Mouse (Mus musculus): ENCODE data around the gene Chst8. TPM values are rescaled to one million over a fixed set of nuclear protein-coding genes. Genes with fewer than 3 reads are reported as not detected.

Chst8 gene
- polyA plus RNA-seq, 1 experiment from 2014 or later, result 7.6 TPM

DNA sequence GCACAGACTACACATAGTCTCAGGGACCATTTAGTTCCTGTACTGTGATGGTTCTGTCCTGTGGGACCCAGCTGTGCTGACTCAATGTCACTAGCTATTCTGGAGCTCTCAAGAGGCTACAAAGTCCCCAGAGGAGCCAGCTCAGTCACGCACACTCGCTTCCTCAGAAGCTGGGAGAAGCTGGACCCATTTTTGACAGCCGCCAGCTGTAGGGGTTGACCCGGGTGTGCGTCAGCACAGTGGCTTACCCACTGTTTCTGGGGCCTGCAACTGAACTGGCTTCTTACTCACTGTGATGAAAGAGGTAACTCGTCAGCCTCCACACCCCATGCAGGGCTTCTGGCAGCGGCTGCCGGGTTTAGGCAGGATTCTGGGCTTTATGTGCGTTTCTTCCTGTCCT, 66.3 kb downstream of the Chst8 start:
- Histone ChIP-seq H3K4me3 (no peak overlapping the region), H3K27me3 (replicated peaks; ENCODE audit: low read depth, poor library complexity, severe bottlenecking) (no peaks in the 10 kb centered on the region), H3K27ac (replicated peaks) (peak overlapping the region; percentile 35), H3K36me3 (replicated peaks) (no peaks in the 10 kb centered on the region), H3K9me3 (no peaks in the 10 kb centered on the region), H3K4me1 (peaks cover 39% of the 10 kb centered on the region)
- DNase-seq (ENCODE audit: low spot score), result no peak
- 66% methylated on average over 9 of the region's 9 CpGs for WGBS

- Histone ChIP-seq H3K4me1 (peaks cover 32% of the 10 kb centered on the region), H3K4me3 (no peak overlapping the region), H3K36me3 (replicated peaks) (no peaks in the 10 kb centered on the region), H3K27me3 (replicated peaks; ENCODE audit: low read depth, poor library complexity, severe bottlenecking) (no peaks in the 10 kb centered on the region), H3K9me3 (no peaks in the 10 kb centered on the region), H3K27ac (replicated peaks) (no peak overlapping the region)
- 78% methylated on average over 9 of the region's 9 CpGs for WGBS
- no peak for DNase-seq (ENCODE audit: low spot score)
These were observed 67.1 kb downstream of the Chst8 start for GRCm38 (mm10) chr7:34745426-34745825.

DNA sequence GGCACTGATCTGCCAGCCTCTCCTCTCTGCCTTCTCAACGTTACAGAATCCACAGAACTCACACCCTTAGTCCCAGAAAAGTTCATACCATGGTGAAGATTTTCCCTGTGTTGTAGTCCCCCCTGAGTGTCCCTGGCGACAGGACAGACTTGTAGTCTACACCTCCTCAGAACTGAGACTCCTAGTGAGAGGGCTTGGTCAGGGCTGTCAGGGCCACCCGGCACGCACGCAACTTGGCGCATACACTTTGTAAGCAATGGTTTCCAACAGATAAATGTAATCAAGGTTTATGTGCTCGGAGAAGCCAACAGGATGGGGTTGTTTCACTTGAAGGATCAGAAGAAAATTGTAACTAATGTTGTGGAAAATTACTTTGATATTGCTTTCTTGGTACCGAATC, 67.5 kb downstream of the Chst8 start:
- Histone ChIP-seq H3K4me1 (peaks cover 27% of the 10 kb centered on the region), H3K27ac (replicated peaks) (no peak overlapping the region), H3K4me3 (no peak overlapping the region), H3K36me3 (replicated peaks) (no peaks in the 10 kb centered on the region), H3K9me3 (no peaks in the 10 kb centered on the region), H3K27me3 (replicated peaks; ENCODE audit: low read depth, poor library complexity, severe bottlenecking) (no peaks in the 10 kb centered on the region)
- DNase-seq (ENCODE audit: low spot score), result no peak
- 93% methylated on average over 8 of the region's 8 CpGs for WGBS

- 79% methylated on average over 8 of the region's 8 CpGs for WGBS
- Histone ChIP-seq H3K9me3 (0 out of 2 replicates have a peak, but pooled peaks cover 3% of the 10 kb centered on the region), H3K27me3 (replicated peaks; ENCODE audit: low read depth, poor library complexity, severe bottlenecking) (no peaks in the 10 kb centered on the region), H3K36me3 (replicated peaks) (no peaks in the 10 kb centered on the region), H3K4me1 (peaks cover 26% of the 10 kb centered on the region), H3K27ac (replicated peaks) (no peak overlapping the region), H3K4me3 (no peak overlapping the region)
- DNase-seq (ENCODE audit: low spot score), result no peak
These were observed 69.0 kb downstream of the Chst8 start for GRCm38 (mm10) chr7:34743411-34744085.

- Histone ChIP-seq H3K36me3 (replicated peaks) (no peaks in the 10 kb centered on the region), H3K4me1 (peaks cover 8% of the 10 kb centered on the region), H3K4me3 (no peak overlapping the region), H3K9me3 (0 out of 2 replicates have a peak, but pooled peaks cover 3% of the 10 kb centered on the region), H3K27ac (replicated peaks) (no peak overlapping the region), H3K27me3 (replicated peaks; ENCODE audit: low read depth, poor library complexity, severe bottlenecking) (no peaks in the 10 kb centered on the region)
- WGBS, result 95% methylated on average over 8 of the region's 8 CpGs
- DNase-seq (ENCODE audit: low spot score), result no peak
These were observed 73.1 kb downstream of the Chst8 start for GRCm38 (mm10) chr7:34739371-34739770.

DNA sequence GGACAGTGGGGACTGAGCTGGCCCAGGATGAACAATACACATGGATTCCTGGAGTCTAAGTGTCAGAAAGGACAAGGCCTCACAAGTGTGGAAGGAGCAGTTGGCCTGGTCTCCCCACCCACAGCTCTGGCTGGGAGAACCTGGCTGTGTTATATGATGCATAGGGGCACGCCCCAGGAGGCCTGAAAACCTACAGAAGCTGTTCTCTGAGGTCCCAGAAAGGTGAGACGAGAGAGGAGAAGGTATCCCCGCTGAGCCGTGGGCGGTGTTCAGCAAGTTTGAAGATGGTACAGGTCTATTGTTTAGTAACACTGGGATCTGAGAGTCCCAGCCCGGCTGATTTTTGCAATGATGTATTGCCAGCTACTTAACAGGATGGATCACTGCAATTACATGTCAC, 75.3 kb downstream of the Chst8 start:
- Histone ChIP-seq H3K27me3 (replicated peaks; ENCODE audit: low read depth, poor library complexity, severe bottlenecking) (no peaks in the 10 kb centered on the region), H3K27ac (replicated peaks) (no peak overlapping the region), H3K4me1 (peaks cover 7% of the 10 kb centered on the region), H3K9me3 (0 out of 2 replicates have a peak, but pooled peaks cover 3% of the 10 kb centered on the region), H3K4me3 (no peak overlapping the region), H3K36me3 (replicated peaks) (no peaks in the 10 kb centered on the region)
- 79% methylated on average over 6 of the region's 6 CpGs for WGBS
- DNase-seq (ENCODE audit: low spot score), result no peak

DNA sequence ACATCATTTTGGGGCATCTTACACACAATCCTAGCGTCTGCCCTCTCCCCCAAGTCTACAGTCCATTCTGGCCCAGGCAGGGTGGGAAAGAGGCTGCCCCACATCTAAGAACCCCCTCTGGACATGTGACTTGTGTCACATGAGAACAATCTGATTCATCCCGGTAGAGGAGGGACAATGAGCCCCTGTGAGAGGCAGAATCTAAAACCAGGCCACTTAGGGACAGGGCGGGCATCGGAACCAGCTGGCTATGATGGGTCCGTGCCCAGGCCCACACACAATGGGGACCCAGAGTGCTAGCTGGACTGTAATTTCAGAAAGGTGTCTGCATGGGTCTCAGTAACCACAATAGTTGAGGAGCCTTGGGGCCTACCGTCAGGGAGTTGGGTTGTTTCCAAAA, 78.2 kb downstream of the Chst8 start:
- H3K27ac ChIP-seq (replicated peaks), result no peak overlapping the region
- WGBS, result 89% methylated on average over 6 of the region's 6 CpGs
- H3K27me3 ChIP-seq (replicated peaks; ENCODE audit: low read depth, poor library complexity, severe bottlenecking), result no peaks in the 10 kb centered on the region
- H3K4me1 ChIP-seq, result peaks cover 12% of the 10 kb centered on the region
- DNase-seq (ENCODE audit: low spot score), result no peak
- H3K4me3 ChIP-seq, result no peak overlapping the region
- no peaks in the 10 kb centered on the region for H3K36me3 ChIP-seq (replicated peaks)
- H3K9me3 ChIP-seq, result 0 out of 2 replicates have a peak, but pooled peaks cover 2% of the 10 kb centered on the region

GRCm38 (mm10) chr7:34728931-34729330, 83.6 kb downstream of the Chst8 start:
- Histone ChIP-seq H3K4me3 (no peak overlapping the region), H3K27me3 (replicated peaks; ENCODE audit: low read depth, poor library complexity, severe bottlenecking) (no peaks in the 10 kb centered on the region), H3K4me1 (peaks cover 13% of the 10 kb centered on the region; the same call in 1 of the 2 replicates), H3K27ac (replicated peaks) (no peak overlapping the region), H3K36me3 (replicated peaks) (no peaks in the 10 kb centered on the region), H3K9me3 (no peaks in the 10 kb centered on the region)
- DNase-seq (ENCODE audit: low spot score), result no peak
- WGBS, result 50% methylated on average over 6 of the region's 6 CpGs

GRCm38 (mm10) chr7:34725206-34725605, 87.3 kb downstream of the Chst8 start:
- Histone ChIP-seq H3K27me3 (replicated peaks; ENCODE audit: low read depth, poor library complexity, severe bottlenecking) (no peaks in the 10 kb centered on the region), H3K4me1 (peaks cover 31% of the 10 kb centered on the region), H3K9me3 (no peaks in the 10 kb centered on the region), H3K27ac (replicated peaks) (no peak overlapping the region), H3K36me3 (replicated peaks) (no peaks in the 10 kb centered on the region), H3K4me3 (no peak overlapping the region)
- no peak for DNase-seq (ENCODE audit: low spot score)
- WGBS, result 83% methylated on average over 4 of the region's 4 CpGs

DNA sequence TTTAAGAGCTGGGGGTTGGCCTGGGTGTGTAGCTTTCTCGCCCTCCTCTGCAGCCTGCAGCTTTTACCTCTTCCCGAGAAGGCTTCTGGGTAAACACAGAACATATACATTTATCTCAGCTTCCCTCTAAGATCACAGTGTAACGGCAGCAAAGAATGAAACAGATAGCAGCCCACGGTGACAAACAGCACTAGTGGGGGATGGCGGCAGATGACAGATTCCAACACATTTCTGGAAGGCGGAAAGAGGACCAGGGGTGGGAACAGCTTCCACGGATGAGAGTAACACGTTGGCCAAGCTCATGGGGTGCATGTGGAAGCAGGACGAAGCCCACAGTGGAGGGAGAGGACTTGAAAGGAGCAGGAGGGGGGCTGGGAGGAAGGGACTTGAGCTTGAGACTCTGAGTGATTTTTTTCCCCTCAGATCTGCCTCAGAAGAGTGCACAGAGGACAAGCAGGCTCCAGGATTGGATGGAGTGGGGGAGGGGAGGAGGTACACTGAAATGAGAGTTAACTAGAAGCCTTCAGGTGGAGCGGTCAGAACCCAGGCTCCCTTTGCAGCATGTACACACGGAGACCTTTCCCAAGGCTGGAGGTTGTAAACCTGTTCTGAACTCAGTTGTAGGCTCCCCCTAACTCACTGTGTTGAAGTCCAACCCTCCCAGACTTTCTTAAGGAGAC, 89.8 kb downstream of the Chst8 start:
- H3K27ac ChIP-seq (replicated peaks), result peak overlapping the region; percentile 68
- peaks cover 7% of the 10 kb centered on the region; the same call in 1 of the 2 replicates for H3K27me3 ChIP-seq (replicated peaks; ENCODE audit: low read depth, poor library complexity, severe bottlenecking)
- peaks cover 37% of the 10 kb centered on the region for H3K4me1 ChIP-seq
- 68% methylated on average over 11 of the region's 11 CpGs for WGBS
- DNase-seq (ENCODE audit: low spot score), result no peak
- H3K4me3 ChIP-seq, result no peak overlapping the region
- H3K36me3 ChIP-seq (replicated peaks), result no peaks in the 10 kb centered on the region
- no peaks in the 10 kb centered on the region for H3K9me3 ChIP-seq

DNA sequence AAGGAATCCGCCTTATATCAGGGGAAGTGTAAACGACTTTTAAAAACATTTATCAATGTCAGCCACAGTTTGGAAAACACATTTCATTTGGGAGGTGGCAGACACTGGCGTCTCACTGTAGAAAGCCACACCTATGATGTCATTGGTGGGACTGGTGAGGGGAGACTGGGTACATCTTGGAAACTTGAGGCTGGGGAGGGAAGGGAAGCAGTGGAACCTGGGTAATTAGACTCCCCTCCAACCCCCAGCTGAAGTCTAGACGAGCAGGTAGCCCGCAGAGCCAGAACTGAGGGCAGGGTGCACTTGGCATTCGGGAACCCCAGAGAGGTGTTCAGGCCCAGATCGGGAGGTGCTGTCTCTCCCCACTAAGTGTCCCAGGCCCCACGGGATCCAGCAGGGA, 90.4 kb downstream of the Chst8 start:
- Histone ChIP-seq H3K4me1 (peaks cover 43% of the 10 kb centered on the region), H3K36me3 (replicated peaks) (no peaks in the 10 kb centered on the region), H3K27me3 (replicated peaks; ENCODE audit: low read depth, poor library complexity, severe bottlenecking) (peaks cover 13% of the 10 kb centered on the region; the same call in 1 of the 2 replicates), H3K27ac (replicated peaks) (peak overlapping the region; percentile 68), H3K9me3 (no peaks in the 10 kb centered on the region), H3K4me3 (no peak overlapping the region)
- no peak for DNase-seq (ENCODE audit: low spot score)
- WGBS, result 47% methylated on average over 8 of the region's 8 CpGs

DNA sequence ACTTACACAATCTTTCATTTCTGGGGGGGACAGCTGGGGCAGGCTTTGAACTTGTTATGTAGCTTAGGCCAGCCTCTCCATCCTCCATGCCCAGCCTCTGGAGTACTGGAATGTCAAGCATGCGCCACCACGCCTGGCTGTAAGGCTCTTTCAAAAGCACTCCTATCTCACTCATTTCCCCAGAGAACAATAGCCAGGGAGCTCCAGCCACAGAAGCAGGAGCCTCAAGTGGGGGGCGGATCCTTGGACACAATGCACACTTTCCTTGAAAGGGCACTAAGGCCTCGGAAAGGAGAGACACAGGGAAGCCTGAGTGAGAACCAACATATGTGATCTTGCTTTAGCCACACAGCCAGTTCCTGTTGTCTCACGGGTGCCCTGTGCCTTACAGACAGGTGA, 90.9 kb downstream of the Chst8 start:
- H3K9me3 ChIP-seq, result no peaks in the 10 kb centered on the region
- no peak overlapping the region for H3K4me3 ChIP-seq
- H3K36me3 ChIP-seq (replicated peaks), result no peaks in the 10 kb centered on the region
- H3K27me3 ChIP-seq (replicated peaks; ENCODE audit: low read depth, poor library complexity, severe bottlenecking), result peaks cover 18% of the 10 kb centered on the region
- peak; percentile 64 for DNase-seq (ENCODE audit: low spot score)
- H3K4me1 ChIP-seq, result peaks cover 48% of the 10 kb centered on the region
- peak overlapping the region; percentile 68 for H3K27ac ChIP-seq (replicated peaks)
- 8% methylated on average over 5 of the region's 5 CpGs for WGBS
